17 mouse cellular contexts compared by ENCODE assay signal in genomic region chr10:90380704-90381339, GRCm38 (mm10).
DNase-seq lines count a peak whose midpoint lies in the region; ATAC-seq and TF ChIP-seq lines count a peak whose summit lies in the region.
"Had no signal": no experiment of that assay in that cellular context is flagged by ENCODE, and none has a peak within 500 bp of the region (broad histone marks: within the 10 kb centered on the region; RNA-seq: fewer than 3 reads in every experiment).

No protein-coding gene starts in this region.

- H3K4me3 ChIP-seq in forebrain, embryonic 14.5 days (ENCODE audit: low read depth, low read length): no peak overlapping the region
- no peak overlapping the region for H3K4me3 ChIP-seq in forebrain, embryonic 11.5 days (ENCODE audit: low read depth, low read length)
- no peak overlapping the region for H3K4me3 ChIP-seq in hindbrain, postnatal 0 days (ENCODE audit: low read length)
- H3K4me3 ChIP-seq: embryonic facial prominence, embryonic 12.5 days; heart, adult 2 months; layer of hippocampus, adult 2 months; liver, embryonic 13.5 days had no signal

- no peak for TF ChIP-seq CTCF in hindbrain, postnatal 0 days (IDR thresholded peaks at IDR 0.05; ENCODE audit: low read depth)

- intact Hi-C loops in gastrocnemius, postnatal 14 days (cut with DNase I; ENCODE audit: low total_unique reads): no loop called here

- no peaks in the 10 kb centered on the region for H3K4me1 ChIP-seq in forebrain, embryonic 14.5 days (ENCODE audit: control insufficient read depth, insufficient read depth, low read length)
- H3K4me1 ChIP-seq in forebrain, embryonic 11.5 days (replicated peaks; ENCODE audit: control insufficient read depth, insufficient read depth, low read length): no peaks in the 10 kb centered on the region; the same call in 1 of the 2 replicates
- H3K4me1 ChIP-seq in hindbrain, postnatal 0 days (ENCODE audit: insufficient read depth, low read length): no peaks in the 10 kb centered on the region
- H3K4me1 ChIP-seq: liver, embryonic 13.5 days had no signal

- WGBS in forebrain, embryonic 14.5 days: 41% methylated on average over 8 of the region's 8 CpGs
- 58% methylated on average over 8 of the region's 8 CpGs for WGBS in forebrain, embryonic 11.5 days
- 53% methylated on average over 8 of the region's 8 CpGs for WGBS in hindbrain, postnatal 0 days

- no peak overlapping the region for H3K9ac ChIP-seq in forebrain, embryonic 14.5 days (ENCODE audit: low read length)
- no peak overlapping the region for H3K9ac ChIP-seq in forebrain, embryonic 11.5 days (ENCODE audit: low read length)
- no peak overlapping the region for H3K9ac ChIP-seq in hindbrain, postnatal 0 days (replicated peaks; ENCODE audit: low read length)
- H3K9ac ChIP-seq: embryonic facial prominence, embryonic 12.5 days; liver, embryonic 13.5 days had no signal

- no peaks in the 10 kb centered on the region for H3K9me3 ChIP-seq in forebrain, embryonic 14.5 days (replicated peaks; ENCODE audit: control insufficient read depth, low read length)
- no peaks in the 10 kb centered on the region for H3K9me3 ChIP-seq in forebrain, embryonic 11.5 days (ENCODE audit: control insufficient read depth, low read length)
- H3K9me3 ChIP-seq in hindbrain, postnatal 0 days (ENCODE audit: low read length): no peaks in the 10 kb centered on the region
- H3K9me3 ChIP-seq: embryonic facial prominence, embryonic 12.5 days had no signal

- H3K4me2 ChIP-seq in forebrain, embryonic 14.5 days (ENCODE audit: low read length): no peak overlapping the region
- H3K4me2 ChIP-seq in forebrain, embryonic 11.5 days (ENCODE audit: low read depth, low read length, severe bottlenecking): no peak overlapping the region
- H3K4me2 ChIP-seq in hindbrain, postnatal 0 days (ENCODE audit: low read depth, low read length): no peak overlapping the region
- H3K4me2 ChIP-seq: embryonic facial prominence, embryonic 12.5 days; liver, embryonic 13.5 days had no signal

- ATAC-seq in forebrain, embryonic 14.5 days: peak; percentile 44; the same call in 1 of the 2 replicates
- ATAC-seq in forebrain, embryonic 11.5 days (replicated peaks; ENCODE audit: low FRiP score): no peak
- ATAC-seq in hindbrain, postnatal 0 days: peak; percentile 71

- no peaks in the 10 kb centered on the region for H3K36me3 ChIP-seq in forebrain, embryonic 14.5 days (ENCODE audit: control insufficient read depth, insufficient read depth, low read length)
- H3K36me3 ChIP-seq in forebrain, embryonic 11.5 days (ENCODE audit: control insufficient read depth, insufficient read depth, low read length): no peaks in the 10 kb centered on the region
- H3K36me3 ChIP-seq in hindbrain, postnatal 0 days (ENCODE audit: insufficient read depth, low read length): no peaks in the 10 kb centered on the region
- H3K36me3 ChIP-seq: embryonic facial prominence, embryonic 12.5 days; G1E; liver, embryonic 13.5 days had no signal

- H3K27me3 ChIP-seq in forebrain, embryonic 14.5 days (replicated peaks; ENCODE audit: control insufficient read depth, insufficient read depth, low read length): no peaks in the 10 kb centered on the region
- H3K27me3 ChIP-seq in forebrain, embryonic 11.5 days (ENCODE audit: control insufficient read depth, insufficient read depth, low read length): no peaks in the 10 kb centered on the region
- no peaks in the 10 kb centered on the region for H3K27me3 ChIP-seq in hindbrain, postnatal 0 days (ENCODE audit: insufficient read depth, low read length)
- H3K27me3 ChIP-seq: embryonic facial prominence, embryonic 12.5 days; liver, embryonic 13.5 days had no signal

- H3K27ac ChIP-seq in forebrain, embryonic 14.5 days (ENCODE audit: low read depth, low read length): no peak overlapping the region
- H3K27ac ChIP-seq in forebrain, embryonic 11.5 days (ENCODE audit: low read depth, low read length): no peak overlapping the region
- no peak overlapping the region for H3K27ac ChIP-seq in hindbrain, postnatal 0 days
- H3K27ac ChIP-seq: embryonic facial prominence, embryonic 12.5 days; heart, adult 2 months; layer of hippocampus, adult 2 months; liver, embryonic 13.5 days had no signal

- DNase-seq in forebrain, embryonic 14.5 days (ENCODE audit: low spot score): no peak
- no peak for DNase-seq in forebrain, embryonic 11.5 days (ENCODE audit: low spot score)
- peak; percentile 12 for DNase-seq in right cerebral cortex, adult 18-20 months
- DNase-seq in right cerebral cortex, postnatal 10 days (ENCODE audit: low spot score in 2 of 2): no peak
- DNase-seq in hindbrain, postnatal 0 days (ENCODE audit: low spot score): peak; percentile 15
- DNase-seq in cerebellum, postnatal 4 days (ENCODE audit: low spot score in 2 of 2): no peak
- DNase-seq in gastrocnemius, postnatal 14 days: no peak
- no peak for DNase-seq in spleen, postnatal 36 days (ENCODE audit: low spot score in 2 of 2)
- DNase-seq: cerebellum, postnatal 10 days; heart, adult 2 months; heart, postnatal 14 days; liver, embryonic 13.5 days; lung, postnatal 14 days; thymus, adult 2 months had no signal

Comparison
In these comparisons a context has a peak if more than half of its experiments do, and no peak if none do; other contexts are left out.
1. DNase-seq: peak in right cerebral cortex, adult 18-20 months (single experiment) and hindbrain, postnatal 0 days (single experiment); none in forebrain, embryonic 14.5 days (single experiment), forebrain, embryonic 11.5 days (single experiment), right cerebral cortex, postnatal 10 days (0 of 2), cerebellum, postnatal 4 days (0 of 2), gastrocnemius, postnatal 14 days (single experiment) and spleen, postnatal 36 days (0 of 2).